Mouse (Mus musculus) kidney, postnatal 0 days (tissue): ENCODE measurements around the gene Cep135. TPM values are rescaled to one million over a fixed set of nuclear protein-coding genes. Genes with fewer than 3 reads are reported as not detected.

ENCODE experiments used
- ATAC-seq: fragments of 200-750 bp; cut with Nextera tagmentation; replicated peaks from 2 replicates; pipeline ENCODE4 v1.8.0; 2017; ENCODE audit warnings: low read depth, moderate number of reproducible peaks, moderate TSS enrichment, moderate library complexity; ENCODE audit not compliant: low FRiP score
- DNase-seq: peaks from one replicate; pipeline ENCODE4 v3.0.0-alpha.2; 2016; ENCODE audit warnings: low spot score
- H3K27ac ChIP-seq: fragments of 300-500 bp; sonication (generic); 2 replicates; pipeline ENCODE4 v1.5.1; 2014; ENCODE audit warnings: mild to moderate bottlenecking
- H3K27me3 ChIP-seq: fragments of 300-500 bp; sonication (generic); 2 replicates; pipeline ENCODE4 v1.6.1; 2014; ENCODE audit warnings: low read length, mixed read lengths; ENCODE audit not compliant: insufficient read depth
- H3K36me3 ChIP-seq: fragments of 300-500 bp; sonication (generic); 2 replicates; pipeline ENCODE4 v1.6.1; 2014; ENCODE audit warnings: low read length, mixed read lengths; ENCODE audit not compliant: insufficient read depth
- H3K4me1 ChIP-seq: fragments of 300-500 bp; sonication (generic); replicated peaks from 2 replicates; pipeline ENCODE4 v1.6.1; 2014; ENCODE audit warnings: antibody characterized with exemption, low read length, mixed read lengths; ENCODE audit not compliant: insufficient read depth
- H3K4me2 ChIP-seq: fragments of 300-500 bp; sonication (generic); 2 replicates; pipeline ENCODE4 v1.6.1; 2014; ENCODE audit warnings: mild to moderate bottlenecking, low read length, moderate library complexity, mixed read lengths
- H3K4me3 ChIP-seq: fragments of 300-500 bp; sonication (generic); replicated peaks from 2 replicates; pipeline ENCODE4 v1.5.1; 2014; ENCODE audit warnings: low read depth, low read length
- H3K9ac ChIP-seq: fragments of 300-500 bp; sonication (generic); 2 replicates; pipeline ENCODE4 v1.6.1; 2014; ENCODE audit warnings: low read depth, low read length
- H3K9me3 ChIP-seq: fragments of 300-500 bp; sonication (generic); replicated peaks from 2 replicates; pipeline ENCODE4 v1.6.1; 2016; ENCODE audit warnings: low read length, inconsistent platforms, mixed read lengths
- CTCF ChIP-seq: IDR thresholded peaks from 2 replicates; pipeline ENCODE4 v1.5.1; 2016; ENCODE audit warnings: antibody characterized with exemption, low read depth, mild to moderate bottlenecking, moderate library complexity
- WGBS: fragments of 180-500 bp; shearing (Covaris S2); extraction: QIAGEN DNeasy Blood & Tissue Kit; methylation state at CpG from one replicate; pipeline ENCODE4 v1.1.7; 2014; 5-methylcytosine and 5-hydroxymethylcytosine counted together
- polyA plus RNA-seq: library from polyadenylated mRNA; unstranded; fragments of >200 nt; fragmentation: Nextera tagmentation; extraction: Ambion mirVana; gene quantifications from 2 replicates; pipeline ENCODE4 v1.2.1, GENCODE M21; 2015

Gene Cep135
- polyA plus RNA-seq, 1 experiment from 2014 or later = 3.7 TPM

DNA sequence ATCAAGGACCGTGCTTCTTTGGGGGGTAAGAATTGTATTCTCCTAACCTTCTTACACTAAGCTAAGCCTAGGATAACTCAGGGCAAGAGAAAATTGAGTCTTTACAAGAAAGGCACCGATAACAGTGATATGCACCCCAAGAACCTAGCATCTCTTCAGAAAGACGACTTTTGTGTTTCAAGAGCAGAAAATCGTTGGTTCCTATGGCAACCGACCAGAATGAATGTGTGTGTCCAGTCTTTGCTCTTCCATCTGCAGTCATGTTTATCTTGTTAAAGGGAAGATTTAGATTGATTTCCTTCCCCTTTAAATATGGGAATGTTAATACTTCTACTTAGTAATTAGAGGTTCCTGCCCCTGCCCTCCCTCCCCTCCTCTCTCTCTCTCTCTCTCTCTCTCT lies 95.0 kb downstream of the Cep135 start:
- DNase-seq = no peak
- Histone ChIP-seq H3K9me3 (no peaks in the 10 kb centered on the region; the same call in 1 of the 2 replicates), H3K36me3 (no peaks in the 10 kb centered on the region), H3K4me3 (no peak overlapping the region), H3K27me3 (no peaks in the 10 kb centered on the region), H3K27ac (no peak overlapping the region), H3K9ac (no peak overlapping the region), H3K4me1 (no peaks in the 10 kb centered on the region), H3K4me2 (no peak overlapping the region)
- ATAC-seq = no peak
- TF ChIP-seq CTCF = no peak
- WGBS = 69% methylated on average over 5 of the region's 5 CpGs

DNA sequence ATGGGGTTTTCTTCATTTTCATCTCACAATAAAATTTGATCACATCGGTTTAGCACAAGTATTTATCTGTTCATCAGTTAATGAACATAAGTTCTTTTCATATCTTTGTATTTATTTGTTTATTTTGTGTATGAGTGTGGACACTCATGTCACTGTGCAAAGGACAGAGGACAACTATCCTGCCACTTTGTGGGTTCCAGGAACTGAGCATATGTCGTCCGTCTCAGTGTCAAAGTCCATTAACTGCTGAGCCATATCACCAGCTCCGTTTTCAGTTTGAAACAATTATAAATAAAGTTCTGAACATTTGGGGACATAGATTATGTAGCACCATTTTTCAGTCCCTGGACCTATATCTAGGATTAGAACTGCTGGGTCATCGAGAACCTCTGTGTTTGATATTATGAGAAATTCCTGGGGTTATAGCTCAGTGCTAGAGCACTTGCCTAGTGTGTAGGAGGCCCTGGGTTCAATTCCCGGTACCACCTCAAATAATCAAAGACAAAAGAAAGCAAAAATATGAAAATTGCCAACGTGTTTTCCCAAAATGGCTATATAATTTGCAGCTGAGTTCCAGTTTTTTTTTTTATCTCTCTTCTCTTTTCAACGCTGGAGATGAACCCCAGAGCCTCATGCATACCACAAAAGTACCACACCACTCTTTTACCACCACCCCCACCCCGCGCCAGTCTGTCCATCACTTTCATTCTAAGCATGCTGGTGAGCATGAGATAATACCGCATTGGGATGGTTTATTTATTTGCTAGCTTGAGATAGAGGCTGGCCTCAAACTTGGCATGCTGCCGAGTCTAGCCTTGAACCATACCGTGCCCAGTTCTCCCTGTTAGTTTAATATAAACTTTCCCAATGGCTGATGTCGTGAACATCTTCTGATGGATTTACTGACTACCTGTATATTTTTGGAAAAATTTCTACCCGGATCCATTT lies 96.4 kb downstream of the Cep135 start:
- H3K9me3 ChIP-seq = no peaks in the 10 kb centered on the region; the same call in 1 of the 2 replicates
- 76% methylated on average over 15 of the region's 15 CpGs for WGBS
- DNase-seq (no peak), ATAC-seq (no peak)
- H3K9ac ChIP-seq = no peak overlapping the region
- no peaks in the 10 kb centered on the region for H3K36me3 ChIP-seq
- H3K27ac ChIP-seq = no peak overlapping the region
- no peaks in the 10 kb centered on the region for H3K4me1 ChIP-seq
- no peak for TF ChIP-seq CTCF
- no peak overlapping the region for H3K4me2 ChIP-seq
- H3K27me3 ChIP-seq = no peaks in the 10 kb centered on the region
- H3K4me3 ChIP-seq = no peak overlapping the region

DNA sequence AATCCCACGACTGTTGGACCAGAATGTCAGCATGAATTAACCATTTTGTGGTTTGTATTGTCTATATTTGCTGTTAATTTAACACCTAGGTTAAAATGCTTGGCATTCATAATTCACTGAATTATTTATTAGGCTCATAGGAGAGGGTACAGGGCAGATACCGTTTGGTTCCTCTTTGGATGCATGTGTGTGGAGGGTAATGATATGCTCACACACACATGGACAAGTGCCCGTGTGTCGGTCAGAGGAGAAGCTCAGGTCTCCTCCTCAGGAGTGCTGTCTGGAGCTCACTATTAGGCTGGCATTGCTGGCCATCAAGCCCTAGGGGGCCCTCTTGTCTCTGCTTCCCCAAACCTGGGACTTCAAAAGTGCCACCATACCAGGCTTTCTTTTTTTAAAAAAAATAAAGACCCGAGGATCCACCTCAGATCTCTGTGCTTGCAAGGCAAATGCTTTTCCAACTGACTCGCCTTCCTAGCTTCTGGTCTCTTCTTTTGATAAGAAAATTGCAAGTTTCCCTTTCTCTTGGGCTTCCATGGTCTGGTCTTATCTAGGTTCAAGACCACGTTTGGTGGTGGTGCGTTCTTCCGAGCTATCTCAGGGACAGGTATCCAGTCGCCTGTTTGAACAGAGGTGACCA lies 99.6 kb downstream of the Cep135 start:
- Histone ChIP-seq H3K4me2 (no peak overlapping the region), H3K4me1 (no peaks in the 10 kb centered on the region), H3K27me3 (no peaks in the 10 kb centered on the region), H3K27ac (no peak overlapping the region), H3K9ac (no peak overlapping the region), H3K4me3 (no peak overlapping the region), H3K36me3 (no peaks in the 10 kb centered on the region), H3K9me3 (no peaks in the 10 kb centered on the region)
- ATAC-seq (no peak), DNase-seq (no peak)
- WGBS = 88% methylated on average over 10 of the region's 10 CpGs
- no peak for TF ChIP-seq CTCF

DNA sequence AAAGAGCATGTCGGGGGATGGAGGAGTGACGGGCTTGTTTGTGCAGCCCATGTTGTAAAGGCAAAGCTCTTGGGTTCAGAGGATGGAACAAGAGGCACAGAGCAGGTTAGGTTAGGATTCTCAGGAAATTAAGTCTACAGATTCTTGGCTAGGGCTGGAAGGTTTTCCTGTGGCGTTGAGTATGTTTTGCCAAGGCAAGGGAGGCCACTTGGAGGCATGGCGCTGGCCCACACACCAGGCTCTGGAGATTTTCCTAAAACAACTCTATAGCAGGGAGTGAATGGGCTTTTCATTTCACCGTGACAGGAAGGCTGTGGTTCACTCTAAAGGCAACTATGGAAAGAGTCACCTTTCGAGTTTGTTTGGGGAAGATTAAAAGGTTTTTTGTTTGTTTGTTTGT lies 100.1 kb downstream of the Cep135 start:
- no peak overlapping the region for H3K27ac ChIP-seq
- no peaks in the 10 kb centered on the region for H3K36me3 ChIP-seq
- TF ChIP-seq CTCF = no peak
- H3K4me1 ChIP-seq = no peaks in the 10 kb centered on the region
- no peak overlapping the region for H3K9ac ChIP-seq
- 74% methylated on average over 6 of the region's 6 CpGs for WGBS
- DNase-seq (no peak), ATAC-seq (no peak)
- H3K27me3 ChIP-seq = no peaks in the 10 kb centered on the region
- H3K9me3 ChIP-seq = no peaks in the 10 kb centered on the region
- no peak overlapping the region for H3K4me3 ChIP-seq
- H3K4me2 ChIP-seq = no peak overlapping the region

DNA sequence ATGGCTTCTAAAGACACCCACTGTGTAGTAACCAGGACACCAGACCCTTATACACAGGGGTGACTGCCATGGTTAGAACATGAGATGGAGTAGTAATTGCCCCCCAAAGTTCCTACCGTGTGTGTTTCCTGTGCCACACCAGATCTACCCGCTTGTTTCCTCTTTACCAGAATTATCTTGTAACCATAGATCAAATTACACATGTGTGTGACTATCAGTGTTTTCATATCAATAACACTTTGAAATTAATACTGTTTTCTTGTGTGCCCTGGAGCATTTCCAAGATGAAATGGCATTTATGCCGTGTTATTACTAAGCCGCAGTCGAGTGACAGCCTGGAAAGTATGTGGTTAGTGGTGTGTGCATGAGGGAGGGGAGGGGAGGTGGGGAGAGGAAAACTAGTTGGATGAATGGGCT lies 101.7 kb downstream of the Cep135 start:
- no peaks in the 10 kb centered on the region for H3K27me3 ChIP-seq
- TF ChIP-seq CTCF = no peak
- no peaks in the 10 kb centered on the region for H3K4me1 ChIP-seq
- 38% methylated on average over 5 of the region's 5 CpGs for WGBS
- no peaks in the 10 kb centered on the region for H3K36me3 ChIP-seq
- no peaks in the 10 kb centered on the region for H3K9me3 ChIP-seq
- H3K9ac ChIP-seq = no peak overlapping the region
- DNase-seq (no peak), ATAC-seq (no peak)
- no peak overlapping the region for H3K4me3 ChIP-seq
- no peak overlapping the region for H3K4me2 ChIP-seq
- no peak overlapping the region for H3K27ac ChIP-seq

DNA sequence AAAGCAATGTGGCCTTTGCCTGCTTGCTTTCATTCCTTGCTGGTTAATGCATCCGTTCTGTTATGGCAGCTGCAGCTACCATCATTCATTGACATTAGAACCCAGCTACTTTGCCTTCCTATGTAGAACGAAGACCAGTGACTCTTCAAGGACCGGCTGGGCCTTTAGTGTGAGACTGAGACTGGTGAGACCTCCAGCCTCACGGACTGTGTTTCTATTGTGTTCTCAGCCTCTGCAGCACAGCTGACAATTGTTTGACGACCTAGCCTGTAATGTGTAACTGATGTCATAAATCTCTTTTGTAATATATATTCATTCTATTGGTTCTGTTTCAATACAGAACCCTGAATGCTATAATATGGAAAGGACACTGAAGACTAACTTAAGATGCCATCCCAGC lies 102.8 kb downstream of the Cep135 start:
- no peaks in the 10 kb centered on the region for H3K4me1 ChIP-seq
- H3K27ac ChIP-seq = no peak overlapping the region
- DNase-seq = no peak
- H3K27me3 ChIP-seq = no peaks in the 10 kb centered on the region
- no peaks in the 10 kb centered on the region for H3K9me3 ChIP-seq
- no peak overlapping the region for H3K4me3 ChIP-seq
- no peak overlapping the region for H3K9ac ChIP-seq
- no peaks in the 10 kb centered on the region for H3K36me3 ChIP-seq
- H3K4me2 ChIP-seq = no peak overlapping the region
- no peak for ATAC-seq
- WGBS = 85% methylated on average over 5 of the region's 5 CpGs
- no peak for TF ChIP-seq CTCF
